Mouse (Mus musculus) ES-E14 (cell line): ENCODE measurements at regions not wholly inside any gene's neighbourhood (a gene's known extent, or its start where the extent isn't known, plus 50 kb on each side); places are given as distances from the start of the nearest gene placed in this dataset.

ENCODE experiments used
- DNase-seq: peaks from one replicate; pipeline ENCODE4 v3.0.0-alpha.2; 2013; ENCODE audit warnings: low read depth, low spot score
- H3K27ac ChIP-seq: 2 replicates; pipeline ENCODE4 v1.5.1; 2012; ENCODE audit warnings: low read depth, mild to moderate bottlenecking, low read length, moderate library complexity, mixed read lengths; ENCODE audit not compliant: poor library complexity, insufficient read depth, severe bottlenecking
- H3K36me3 ChIP-seq: 2 replicates; pipeline ENCODE4 v1.6.1; 2012; ENCODE audit warnings: mild to moderate bottlenecking, low read length, moderate library complexity, mixed read lengths; ENCODE audit not compliant: control insufficient read depth, poor library complexity, insufficient read depth, severe bottlenecking
- H3K4me1 ChIP-seq, 2 experiments: fragments of 150-350 bp in 1 of 2; sonication (generic) in 1 of 2; 2 replicates each; pipeline ENCODE4 v1.6.1; 2012; ENCODE audit warnings: low read length in 2 of 2, mild to moderate bottlenecking in 1 of 2, mixed read lengths in 1 of 2; ENCODE audit not compliant: control insufficient read depth in 2 of 2, insufficient read depth in 2 of 2, poor library complexity in 1 of 2
- H3K4me3 ChIP-seq, 2 experiments: fragments of 150-350 bp in 1 of 2; sonication (generic) in 1 of 2; 2 replicates each; pipeline ENCODE4 v1.5.1; 2012; ENCODE audit warnings: low read length in 2 of 2, low read depth in 1 of 2, mild to moderate bottlenecking in 1 of 2, mixed read lengths in 1 of 2; ENCODE audit not compliant: insufficient read depth in 1 of 2, poor library complexity in 1 of 2, severe bottlenecking in 1 of 2
- H3K9ac ChIP-seq: 2 replicates; pipeline ENCODE4 v1.6.1; 2012; ENCODE audit warnings: low read depth, mild to moderate bottlenecking, low read length, mixed read lengths; ENCODE audit not compliant: poor library complexity, insufficient read depth, severe bottlenecking
- H3K9me3 ChIP-seq: fragments of 150-350 bp; sonication (generic); 2 replicates; pipeline ENCODE4 v1.6.1; 2012; ENCODE audit warnings: low read depth, mild to moderate bottlenecking, low read length; ENCODE audit not compliant: control insufficient read depth, insufficient read depth
- CHD2 ChIP-seq: IDR thresholded peaks from 2 replicates; pipeline ENCODE4 v1.6.1; 2014; ENCODE audit warnings: mild to moderate bottlenecking, low read depth, low read length, inconsistent platforms
- HCFC1 ChIP-seq: IDR thresholded peaks from 2 replicates; pipeline ENCODE4 v1.6.1; 2012; ENCODE audit warnings: low read length, inconsistent platforms, borderline replicate concordance; ENCODE audit not compliant: insufficient read depth
- MAFK ChIP-seq: IDR thresholded peaks from 2 replicates; pipeline ENCODE4 v1.6.1; 2014; ENCODE audit warnings: mild to moderate bottlenecking, low read depth, low read length, inconsistent platforms; ENCODE audit not compliant: insufficient read depth
- ZC3H11A ChIP-seq: IDR thresholded peaks from 2 replicates; pipeline ENCODE4 v1.6.1; 2012; ENCODE audit warnings: low read depth, mild to moderate bottlenecking, inconsistent platforms, low read length, borderline replicate concordance
- ZNF384 ChIP-seq: IDR thresholded peaks from 2 replicates; pipeline ENCODE4 v1.6.1; 2012; ENCODE audit warnings: low read depth, low read length, inconsistent platforms
- in situ Hi-C, 2 experiments: fragments of 600-800 bp; cut with MboI; formaldehyde crosslinking; loops; one replicate each; pipeline ENCODE4 v1.15.1; 2025; ENCODE audit warnings: low sequenced_read_pairs in 2 of 2, inconsistent platforms in 1 of 2; ENCODE audit not compliant: unreplicated experiment in 2 of 2

DNA sequence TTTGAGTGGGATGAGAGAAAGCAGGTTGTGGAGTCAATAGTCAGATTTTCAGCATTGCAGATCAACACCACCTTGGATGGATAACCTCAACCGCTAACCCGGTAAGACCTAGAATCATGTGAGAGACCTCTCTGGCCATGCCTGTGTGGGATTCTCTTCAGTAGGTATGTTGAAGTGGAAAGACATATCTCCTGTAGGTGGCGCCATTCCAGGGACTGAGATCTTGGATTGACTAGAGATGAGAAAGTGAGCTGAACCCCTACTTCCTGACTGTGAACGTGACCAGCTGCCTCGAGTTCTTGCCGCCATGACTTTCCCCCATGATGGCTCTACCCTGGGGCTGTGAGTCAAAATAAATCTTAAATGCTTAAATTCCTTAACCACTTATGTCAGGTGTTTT lies 102.7 kb downstream of the Eva1a start:
- TF ChIP-seq MAFK: no peak
- no peak for TF ChIP-seq CHD2
- no peak for TF ChIP-seq ZC3H11A
- TF ChIP-seq ZNF384: no peak
- no peak for TF ChIP-seq HCFC1
- no peaks in the 10 kb centered on the region for H3K4me1 ChIP-seq
- in situ Hi-C loops: no loop called here
- no peak overlapping the region for H3K27ac ChIP-seq
- no peaks in the 10 kb centered on the region for H3K9me3 ChIP-seq
- H3K9ac ChIP-seq: no peak overlapping the region
- H3K36me3 ChIP-seq: no peaks in the 10 kb centered on the region
- DNase-seq: peak; percentile 26
- no peak overlapping the region for H3K4me3 ChIP-seq

DNA sequence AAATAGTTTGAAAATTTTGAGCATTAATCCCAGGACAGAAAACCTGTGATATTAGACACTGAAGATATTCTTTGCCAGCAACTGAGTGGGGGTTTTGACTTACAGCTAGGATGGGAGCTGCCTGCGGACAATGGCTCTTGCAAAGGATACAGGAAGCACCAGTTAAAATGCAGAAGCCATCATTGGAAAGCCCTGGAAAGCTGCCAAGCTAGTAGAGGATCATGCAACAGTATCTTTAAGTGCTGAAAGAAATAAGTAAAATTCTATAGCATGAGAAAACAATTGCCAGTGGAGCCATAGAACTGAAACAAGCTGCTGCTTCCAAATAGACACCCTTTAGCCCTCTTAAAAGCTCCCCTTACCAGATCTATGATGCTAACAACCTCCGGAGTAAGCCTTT lies 109.2 kb downstream of the Eva1a start:
- no peaks in the 10 kb centered on the region for H3K36me3 ChIP-seq
- TF ChIP-seq ZC3H11A (no peak), ZNF384 (no peak), HCFC1 (no peak), CHD2 (no peak), MAFK (no peak)
- in situ Hi-C loops: no loop called here
- DNase-seq: no peak
- H3K4me3 ChIP-seq: no peak overlapping the region
- H3K9me3 ChIP-seq: no peaks in the 10 kb centered on the region
- H3K4me1 ChIP-seq: no peaks in the 10 kb centered on the region
- no peak overlapping the region for H3K9ac ChIP-seq
- no peak overlapping the region for H3K27ac ChIP-seq

DNA sequence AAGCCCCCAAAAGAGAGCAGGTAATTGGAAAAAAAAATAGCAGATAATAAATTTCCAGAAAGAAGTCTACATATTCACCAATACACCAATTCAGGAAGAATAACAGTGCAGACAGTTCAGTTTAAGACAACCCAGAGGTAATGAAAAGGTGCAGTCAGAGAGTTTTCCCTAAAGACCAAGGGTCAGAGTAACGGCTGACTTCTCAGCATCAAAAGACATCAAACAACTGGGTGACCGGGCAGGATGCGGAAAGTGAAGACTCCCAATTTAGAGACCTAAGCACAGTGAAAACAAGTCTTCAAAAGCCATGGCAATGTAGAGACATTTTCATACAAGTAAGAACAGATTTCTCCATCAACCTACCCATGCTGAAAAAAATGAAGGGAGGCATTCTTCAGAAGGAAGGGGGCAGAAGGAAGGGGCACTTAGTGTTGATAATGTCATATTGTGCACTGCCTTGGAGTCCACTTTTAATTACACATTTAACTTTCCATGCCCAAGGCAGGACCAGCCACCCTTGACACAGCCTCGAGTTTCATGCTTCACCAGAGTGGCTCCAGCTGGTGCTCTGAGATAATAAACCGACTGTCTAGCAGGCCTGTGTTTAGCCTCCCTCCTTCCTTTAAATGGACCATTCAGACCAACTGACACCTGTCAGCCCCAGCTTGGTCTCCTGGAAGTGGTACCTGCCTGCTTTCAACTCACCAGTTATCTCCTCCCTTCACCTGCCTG lies 129.7 kb downstream of the Eva1a start:
- in situ Hi-C loops: no loop called here
- H3K4me3 ChIP-seq: no peak overlapping the region
- H3K9me3 ChIP-seq: no peaks in the 10 kb centered on the region
- no peak overlapping the region for H3K27ac ChIP-seq
- no peaks in the 10 kb centered on the region for H3K36me3 ChIP-seq
- TF ChIP-seq ZNF384 (no peak), MAFK (no peak), HCFC1 (no peak), CHD2 (no peak), ZC3H11A (no peak)
- H3K4me1 ChIP-seq: peaks cover 0 to 7% of the 10 kb centered on the region in 2 experiments; a peak in 1 of 4 replicates
- no peak overlapping the region for H3K9ac ChIP-seq
- DNase-seq: no peak

DNA sequence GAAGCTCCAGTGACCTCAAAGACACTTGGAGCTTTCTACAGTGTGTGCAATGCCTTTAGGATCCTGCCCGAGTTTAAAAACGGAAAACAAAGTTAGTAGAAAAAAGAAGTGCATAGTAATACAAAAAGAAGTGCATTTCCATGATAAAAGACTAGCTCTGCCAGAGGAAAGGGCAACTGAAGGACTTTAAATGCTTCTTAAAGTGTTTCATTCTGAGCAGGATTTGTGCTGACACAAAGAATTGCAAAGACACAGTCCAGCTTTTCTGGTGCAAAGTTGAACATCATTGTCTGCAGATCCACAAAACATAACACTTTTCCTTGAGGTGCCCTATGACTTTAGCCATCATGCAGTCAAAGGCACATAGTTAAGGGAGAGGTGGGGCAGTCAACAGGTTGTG lies 134.1 kb downstream of the Eva1a start:
- Histone ChIP-seq H3K9ac (no peak overlapping the region), H3K4me3 (peak overlapping the region in 1 of 2 experiments; percentile 10; a peak in 1 of 4 replicates), H3K36me3 (no peaks in the 10 kb centered on the region), H3K27ac (no peak overlapping the region), H3K9me3 (no peaks in the 10 kb centered on the region), H3K4me1 (peaks cover 0 to 7% of the 10 kb centered on the region in 2 experiments; a peak in 1 of 4 replicates)
- DNase-seq: peak; percentile 56
- in situ Hi-C loops: no loop called here
- peak; percentile 44; the same call in 1 of the 2 replicates for TF ChIP-seq ZNF384
- no peak for TF ChIP-seq ZC3H11A
- peak; percentile 92 for TF ChIP-seq MAFK

DNA sequence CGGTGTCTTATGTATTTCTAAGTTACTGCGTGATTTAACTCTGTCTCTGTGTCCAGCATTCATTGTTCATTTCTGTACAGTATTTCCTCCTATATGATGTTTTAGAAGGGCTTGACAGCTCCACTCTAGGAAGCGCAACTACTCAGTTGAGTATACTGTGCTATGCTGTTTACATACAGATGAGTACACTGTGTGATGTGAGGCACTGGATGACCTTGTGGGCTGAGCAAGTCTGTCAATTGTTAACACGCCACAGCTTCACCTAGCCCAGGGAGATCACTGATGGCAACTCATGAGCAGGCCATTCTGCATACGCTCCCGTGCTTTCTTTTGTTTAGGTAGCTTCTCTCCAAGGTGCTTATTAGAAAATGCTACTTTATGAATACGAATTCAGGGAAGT lies 159.3 kb downstream of the Eva1a start:
- no peak for DNase-seq
- H3K36me3 ChIP-seq: no peaks in the 10 kb centered on the region
- H3K4me3 ChIP-seq: no peak overlapping the region
- in situ Hi-C loops: no loop called here
- no peaks in the 10 kb centered on the region for H3K4me1 ChIP-seq
- no peaks in the 10 kb centered on the region for H3K9me3 ChIP-seq
- H3K9ac ChIP-seq: no peak overlapping the region
- H3K27ac ChIP-seq: no peak overlapping the region
- TF ChIP-seq MAFK: no peak
- TF ChIP-seq CHD2: no peak
- TF ChIP-seq HCFC1: no peak
- no peak for TF ChIP-seq ZC3H11A
- TF ChIP-seq ZNF384: no peak
